Mouse (Mus musculus) heart, embryonic 13.5 days (tissue): ENCODE data around the gene Gys1. TPM values are rescaled to one million over a fixed set of nuclear protein-coding genes. Genes with fewer than 3 reads are reported as not detected.
A peak's percentile ranks its signal among the peaks of the same experiment; 100 is the strongest.
"Not testable (repeated sequence)": the region's sequence is repeated elsewhere in the genome, so short reads cannot be mapped to it uniquely, and the experiment has no call there.

ENCODE experiments used
- ATAC-seq: fragments of 200-750 bp; cut with Nextera tagmentation; 2 replicates; pipeline ENCODE4 v1.8.0; 2017; ENCODE audit warnings: moderate TSS enrichment; ENCODE audit not compliant: insufficient number of reproducible peaks, low FRiP score, low TSS enrichment; ENCODE audit errors: extremely low read depth
- H3K27ac ChIP-seq: fragments of 300-500 bp; sonication (generic); replicated peaks from 2 replicates; pipeline ENCODE4 v1.5.1; 2015; ENCODE audit warnings: moderate library complexity, mild to moderate bottlenecking, inconsistent platforms
- H3K27me3 ChIP-seq: fragments of 300-500 bp; sonication (generic); replicated peaks from 2 replicates; pipeline ENCODE4 v1.6.1; 2015; ENCODE audit warnings: mild to moderate bottlenecking, inconsistent platforms
- H3K36me3 ChIP-seq: fragments of 300-500 bp; sonication (generic); 2 replicates; pipeline ENCODE4 v1.6.1; 2015; ENCODE audit warnings: mild to moderate bottlenecking, inconsistent platforms
- H3K4me1 ChIP-seq: fragments of 300-500 bp; sonication (generic); 2 replicates; pipeline ENCODE4 v1.6.1; 2015; ENCODE audit warnings: inconsistent platforms
- H3K4me2 ChIP-seq: fragments of 300-500 bp; sonication (generic); 2 replicates; pipeline ENCODE4 v1.6.1; 2015; ENCODE audit warnings: inconsistent platforms, mild to moderate bottlenecking, moderate library complexity
- H3K4me3 ChIP-seq: fragments of 300-500 bp; sonication (generic); 2 replicates; pipeline ENCODE4 v1.5.1; 2015; ENCODE audit warnings: moderate library complexity, mild to moderate bottlenecking, inconsistent platforms
- H3K9ac ChIP-seq: fragments of 300-500 bp; sonication (generic); 2 replicates; pipeline ENCODE4 v1.6.1; 2015; ENCODE audit warnings: inconsistent platforms, mild to moderate bottlenecking, moderate library complexity
- H3K9me3 ChIP-seq: fragments of 300-500 bp; sonication (generic); 2 replicates; pipeline ENCODE4 v1.6.1; 2016; ENCODE audit warnings: inconsistent platforms
- WGBS: fragments of 180-500 bp; shearing (Covaris S2); methylation state at CpG from one replicate; pipeline ENCODE4 v1.1.7; 2015; ENCODE audit warnings: mixed read lengths; 5-methylcytosine and 5-hydroxymethylcytosine counted together
- polyA plus RNA-seq: library from polyadenylated mRNA; unstranded; fragments of >200 nt; fragmentation: Nextera tagmentation; extraction: Ambion mirVana; gene quantifications from 2 replicates; pipeline ENCODE4 v1.2.1, GENCODE M21; 2015

Gene Gys1
- polyA plus RNA-seq, 1 experiment from 2014 or later: 91.8 TPM

- Histone ChIP-seq H3K4me3 (peak overlapping the region; percentile 93), H3K4me2 (peak overlapping the region; percentile 94), H3K4me1 (peaks cover 47% of the 10 kb centered on the region), H3K27ac (peak overlapping the region; percentile 96), H3K9me3 (no peaks in the 10 kb centered on the region), H3K9ac (peak overlapping the region; percentile 97), H3K27me3 (no peaks in the 10 kb centered on the region), H3K36me3 (peaks cover 71% of the 10 kb centered on the region)
- ATAC-seq: peak; percentile 21; the same call in 1 of the 2 replicates
- under 1% methylated on average over 43 of the region's 43 CpGs for WGBS
Observed at GRCm38 (mm10) chr7:45458748-45459563, 24.3 kb downstream of the Gys1 start.

- peaks cover 71% of the 10 kb centered on the region for H3K36me3 ChIP-seq
- peak within 1 kb of the TSS; percentile 93 for H3K4me3 ChIP-seq
- H3K9ac ChIP-seq: peak within 1 kb of the TSS; percentile 97
- peaks cover 47% of the 10 kb centered on the region for H3K4me1 ChIP-seq
- ATAC-seq: peak; percentile 91
- H3K27ac ChIP-seq: peak within 1 kb of the TSS; percentile 96
- H3K4me2 ChIP-seq: peak within 1 kb of the TSS; percentile 94
- not testable (repeated sequence) for H3K9me3 ChIP-seq, H3K27me3 ChIP-seq
- under 1% methylated on average over 32 of the region's 37 CpGs for WGBS
Observed at GRCm38 (mm10) chr7:45459564-45460140, 25.0 kb downstream of the Gys1 start, which contains the start of gene Ftl1. Gene Ftl1, minus strand, starts transcription at chr7:45459884.

DNA sequence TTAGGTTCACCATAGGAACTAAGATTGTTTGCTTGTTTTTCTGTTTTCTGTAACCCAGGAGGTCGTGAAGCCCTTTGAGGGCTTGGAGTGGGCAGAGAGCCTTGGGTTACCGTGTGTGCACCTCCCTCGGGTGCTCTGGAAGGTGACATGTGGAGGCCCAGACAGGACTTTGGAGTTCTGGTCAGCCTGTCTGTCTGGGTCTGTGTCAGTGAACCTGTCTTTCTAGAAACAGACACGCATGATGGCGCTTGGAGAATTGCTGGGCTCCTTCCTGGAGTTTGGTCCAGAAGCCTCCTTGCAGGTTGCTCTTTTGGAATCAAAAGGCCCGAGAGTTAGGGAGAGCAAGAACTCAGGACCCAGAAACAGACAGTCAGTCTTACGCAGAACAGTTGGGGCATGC, 25.7 kb downstream of the Gys1 start:
- 55% methylated on average over 7 of the region's 7 CpGs for WGBS
- Histone ChIP-seq H3K27ac (peak overlapping the region; percentile 96), H3K36me3 (peaks cover 71% of the 10 kb centered on the region), H3K4me3 (peak overlapping the region; percentile 93), H3K4me2 (peak overlapping the region; percentile 69), H3K4me1 (peaks cover 53% of the 10 kb centered on the region), H3K9me3 (no peaks in the 10 kb centered on the region), H3K27me3 (no peaks in the 10 kb centered on the region), H3K9ac (peak overlapping the region; percentile 80)
- ATAC-seq: no peak

GRCm38 (mm10) chr7:45460860-45461314, 26.2 kb downstream of the Gys1 start:
- WGBS: 5% methylated on average over 13 of the region's 13 CpGs
- Histone ChIP-seq H3K36me3 (peaks cover 68% of the 10 kb centered on the region), H3K4me1 (peaks cover 58% of the 10 kb centered on the region)

GRCm38 (mm10) chr7:45461326-45461725, 26.7 kb downstream of the Gys1 start:
- Histone ChIP-seq H3K4me2 (peak overlapping the region; percentile 69), H3K4me3 (peak overlapping the region; percentile 93), H3K36me3 (peaks cover 64% of the 10 kb centered on the region), H3K27me3 (no peaks in the 10 kb centered on the region), H3K9ac (peak overlapping the region; percentile 80), H3K9me3 (no peaks in the 10 kb centered on the region), H3K4me1 (peaks cover 57% of the 10 kb centered on the region), H3K27ac (peak overlapping the region; percentile 96)
- no peak for ATAC-seq
- WGBS: 50% methylated on average over 5 of the region's 5 CpGs

More at GRCm38 (mm10) chr7:45460860-45461314, 26.2 kb downstream of the Gys1 start:
- Histone ChIP-seq H3K27me3 (no peaks in the 10 kb centered on the region), H3K4me2 (peak overlapping the region; percentile 69), H3K9me3 (no peaks in the 10 kb centered on the region), H3K27ac (peak overlapping the region; percentile 96), H3K4me3 (peak overlapping the region; percentile 93), H3K9ac (peak overlapping the region; percentile 80)
- peak; percentile 63; the same call in 1 of the 2 replicates for ATAC-seq

- Histone ChIP-seq H3K4me3 (peak overlapping the region; percentile 25), H3K9ac (peak overlapping the region; percentile 50; the same call in 1 of the 2 replicates), H3K4me1 (peaks cover 53% of the 10 kb centered on the region), H3K9me3 (no peaks in the 10 kb centered on the region), H3K27ac (peak overlapping the region; percentile 96), H3K36me3 (peaks cover 62% of the 10 kb centered on the region), H3K4me2 (peak overlapping the region; percentile 69), H3K27me3 (no peaks in the 10 kb centered on the region)
- ATAC-seq: no peak
- WGBS: 84% methylated on average over 4 of the region's 4 CpGs
Observed at GRCm38 (mm10) chr7:45461781-45462180, 27.1 kb downstream of the Gys1 start.

DNA sequence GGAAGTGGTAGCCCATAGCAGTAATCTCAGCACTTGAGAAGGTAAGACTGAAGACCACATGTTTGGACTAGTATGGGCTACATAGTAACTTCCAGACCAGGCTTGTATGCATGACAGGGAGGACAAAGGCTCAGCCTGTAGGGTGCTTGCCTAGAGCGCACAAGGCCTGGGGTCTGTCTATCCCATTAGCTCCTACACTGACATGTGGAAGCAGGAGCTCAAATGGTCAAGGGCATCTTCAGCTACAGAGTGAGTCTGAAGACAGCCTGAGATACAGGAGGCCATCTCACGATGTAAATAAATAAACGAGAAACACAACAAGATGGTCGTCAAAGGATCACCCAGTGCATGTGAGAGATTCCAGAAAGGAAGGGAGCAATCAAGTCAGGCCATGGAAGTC, 27.7 kb downstream of the Gys1 start:
- no peak for ATAC-seq
- 78% methylated on average over 4 of the region's 4 CpGs for WGBS
- H3K9ac ChIP-seq: no peak overlapping the region
- no peaks in the 10 kb centered on the region for H3K27me3 ChIP-seq
- peaks cover 51% of the 10 kb centered on the region for H3K4me1 ChIP-seq
- H3K9me3 ChIP-seq: no peaks in the 10 kb centered on the region
- no peak overlapping the region for H3K27ac ChIP-seq
- no peak overlapping the region for H3K4me3 ChIP-seq
- H3K4me2 ChIP-seq: peak overlapping the region; percentile 69
- H3K36me3 ChIP-seq: peaks cover 57% of the 10 kb centered on the region

- H3K4me2 ChIP-seq, H3K9ac ChIP-seq, H3K9me3 ChIP-seq, H3K27ac ChIP-seq, H3K27me3 ChIP-seq, H3K4me3 ChIP-seq, ATAC-seq: not testable (repeated sequence)
- Histone ChIP-seq H3K4me1 (peaks cover 46% of the 10 kb centered on the region), H3K36me3 (peaks cover 51% of the 10 kb centered on the region)
- 80% methylated on average over 4 of the region's 4 CpGs for WGBS
Observed at GRCm38 (mm10) chr7:45462868-45463267, 28.2 kb downstream of the Gys1 start.

- Histone ChIP-seq H3K9me3 (no peaks in the 10 kb centered on the region), H3K36me3 (peaks cover 42% of the 10 kb centered on the region), H3K27me3 (no peaks in the 10 kb centered on the region), H3K4me3 (no peak overlapping the region), H3K27ac (no peak overlapping the region), H3K4me2 (no peak overlapping the region), H3K9ac (no peak overlapping the region), H3K4me1 (peaks cover 39% of the 10 kb centered on the region)
- ATAC-seq: no peak
- 93% methylated on average over 7 of the region's 7 CpGs for WGBS
Observed at GRCm38 (mm10) chr7:45463987-45464778, 29.5 kb downstream of the Gys1 start.

- H3K27ac ChIP-seq: no peak overlapping the region
- no peaks in the 10 kb centered on the region for H3K9me3 ChIP-seq
- no peaks in the 10 kb centered on the region for H3K27me3 ChIP-seq
- ATAC-seq: no peak
- H3K36me3 ChIP-seq: peaks cover 42% of the 10 kb centered on the region
- H3K9ac ChIP-seq: no peak overlapping the region
- 92% methylated on average over 12 of the region's 12 CpGs for WGBS
- peaks cover 37% of the 10 kb centered on the region for H3K4me1 ChIP-seq
- peak overlapping the region; percentile 69 for H3K4me3 ChIP-seq
- H3K4me2 ChIP-seq: peak overlapping the region; percentile 90
Observed at GRCm38 (mm10) chr7:45465112-45465511, 30.5 kb downstream of the Gys1 start.

DNA sequence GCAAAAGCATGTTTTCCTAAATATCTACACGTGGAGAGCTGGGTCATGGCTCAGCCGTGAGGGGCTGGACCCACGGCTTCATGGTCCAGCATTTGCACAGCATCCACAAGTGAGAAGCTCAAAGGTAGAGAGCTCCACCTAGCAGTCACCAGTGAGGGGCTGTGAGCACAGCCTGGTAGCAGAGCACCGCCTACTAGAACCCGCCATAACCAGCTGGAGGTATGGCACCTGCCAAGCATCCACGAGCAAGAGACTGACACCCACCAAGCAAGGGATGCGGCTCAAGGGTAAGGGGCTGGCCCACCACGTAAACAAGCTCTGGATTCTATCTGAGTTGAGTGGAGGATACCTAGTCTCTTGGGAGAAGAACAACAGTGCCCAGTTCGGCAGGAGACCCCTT, 30.9 kb downstream of the Gys1 start:
- Histone ChIP-seq H3K27ac (no peak overlapping the region), H3K9me3 (no peaks in the 10 kb centered on the region), H3K4me2 (peak overlapping the region; percentile 90), H3K27me3 (no peaks in the 10 kb centered on the region), H3K36me3 (peaks cover 42% of the 10 kb centered on the region), H3K4me3 (peak overlapping the region; percentile 69), H3K4me1 (peaks cover 33% of the 10 kb centered on the region), H3K9ac (peak overlapping the region; percentile 93)
- WGBS: 69% methylated on average over 9 of the region's 9 CpGs
- no peak for ATAC-seq
